Mouse (Mus musculus) B cell, adult 2 months (primary cell): Measurements from ENCODE around the gene Ap3b2.

ENCODE experiments used
- DNase-seq, 2 experiments: peaks; one replicate each; pipeline ENCODE4 v3.0.0; 2022

The Ap3b2 gene

GRCm38 (mm10) chr7:81475221-81475620, 18.5 kb downstream of the Ap3b2 start:
- no peak for DNase-seq

GRCm38 (mm10) chr7:81464906-81465450, 28.7 kb downstream of the Ap3b2 start:
- DNase-seq: no peak

GRCm38 (mm10) chr7:81464116-81464515, 29.6 kb downstream of the Ap3b2 start:
- no peak for DNase-seq

- DNase-seq: no peak
These were observed 30.9 kb downstream of the Ap3b2 start for GRCm38 (mm10) chr7:81462815-81463214.

GRCm38 (mm10) chr7:81455155-81455651, 38.5 kb downstream of the Ap3b2 start, which contains the start of gene Cpeb1:
Gene Cpeb1, minus strand, starts transcription at chr7:81455465.
- DNase-seq: no peak

- peak; percentile 31 to 36 for DNase-seq
These were observed 39.2 kb downstream of the Ap3b2 start for GRCm38 (mm10) chr7:81454331-81455039.

GRCm38 (mm10) chr7:81453443-81454274, 40.1 kb downstream of the Ap3b2 start:
- peak; percentile 28 to 32 for DNase-seq

GRCm38 (mm10) chr7:81452971-81453441, 40.7 kb downstream of the Ap3b2 start:
- no peak for DNase-seq
